Mouse (Mus musculus) kidney, embryonic 14.5 days (tissue): ENCODE data around the gene Nipsnap3b. TPM values are rescaled to one million over a fixed set of nuclear protein-coding genes. Genes with fewer than 3 reads are reported as not detected.
A peak's percentile ranks its signal among the peaks of the same experiment; 100 is the strongest.

Experiments used
- ATAC-seq: fragments of 200-750 bp; cut with Nextera tagmentation; 2 replicates; pipeline ENCODE4 v1.8.0; 2017; ENCODE audit warnings: moderate number of reproducible peaks, mild to moderate bottlenecking, moderate TSS enrichment, moderate library complexity; ENCODE audit not compliant: low FRiP score, low TSS enrichment
- H3K27ac ChIP-seq: fragments of 300-500 bp; sonication (generic); 2 replicates; pipeline ENCODE4 v1.5.1; 2014; ENCODE audit warnings: low read depth, mild to moderate bottlenecking, low read length, moderate library complexity, mixed read lengths
- H3K27me3 ChIP-seq: fragments of 300-500 bp; sonication (generic); 2 replicates; pipeline ENCODE4 v1.6.1; 2014; ENCODE audit warnings: mild to moderate bottlenecking, low read length; ENCODE audit not compliant: control insufficient read depth, insufficient read depth
- H3K36me3 ChIP-seq: fragments of 300-500 bp; sonication (generic); 2 replicates; pipeline ENCODE4 v1.6.1; 2014; ENCODE audit warnings: low read length, mixed read lengths; ENCODE audit not compliant: control insufficient read depth, insufficient read depth
- H3K4me1 ChIP-seq: fragments of 300-500 bp; sonication (generic); 2 replicates; pipeline ENCODE4 v1.6.1; 2014; ENCODE audit warnings: low read length, mixed read lengths; ENCODE audit not compliant: control insufficient read depth, insufficient read depth
- H3K4me2 ChIP-seq: fragments of 300-500 bp; sonication (generic); replicated peaks from 2 replicates; pipeline ENCODE4 v1.6.1; 2014; ENCODE audit warnings: low read depth, mild to moderate bottlenecking, low read length
- H3K4me3 ChIP-seq: fragments of 300-500 bp; sonication (generic); 2 replicates; pipeline ENCODE4 v1.5.1; 2014; ENCODE audit warnings: mild to moderate bottlenecking, low read length
- H3K9ac ChIP-seq: fragments of 300-500 bp; sonication (generic); 2 replicates; pipeline ENCODE4 v1.6.1; 2014; ENCODE audit warnings: low read depth, mild to moderate bottlenecking, low read length, moderate library complexity
- H3K9me3 ChIP-seq: fragments of 300-500 bp; sonication (generic); 2 replicates; pipeline ENCODE4 v1.6.1; 2016; ENCODE audit warnings: low read length; ENCODE audit not compliant: control insufficient read depth
- WGBS: fragments of 180-500 bp; shearing (Covaris S2); extraction: QIAGEN DNeasy Blood & Tissue Kit; methylation state at CpG from one replicate; pipeline ENCODE4 v1.1.7; 2014; 5-methylcytosine and 5-hydroxymethylcytosine counted together
- polyA plus RNA-seq: library from polyadenylated mRNA; unstranded; fragments of >200 nt; fragmentation: Nextera tagmentation; extraction: Ambion mirVana; gene quantifications from 2 replicates; pipeline ENCODE4 v1.2.1, GENCODE M21; 2014

The Nipsnap3b gene
- polyA plus RNA-seq: 73.6 and 80.8 TPM in 2 replicates

GRCm38 (mm10) chr4:53011732-53012361 lies at the start of gene Nipsnap3b:
Gene Nipsnap3b (plus strand): TSS chr4:53011880.
- peaks cover 7% of the 10 kb centered on the region; the same call in 1 of the 2 replicates for H3K36me3 ChIP-seq
- H3K27ac ChIP-seq: peak within 1 kb of the TSS; percentile 69; the same call in 1 of the 2 replicates
- no peaks in the 10 kb centered on the region for H3K27me3 ChIP-seq
- ATAC-seq: peak; percentile 98
- peak within 1 kb of the TSS; percentile 78 for H3K4me3 ChIP-seq
- H3K9me3 ChIP-seq: peaks cover 8% of the 10 kb centered on the region
- peak within 1 kb of the TSS; percentile 56 for H3K4me2 ChIP-seq
- H3K4me1 ChIP-seq: no peaks in the 10 kb centered on the region
- under 1% methylated on average over 60 of the region's 63 CpGs for WGBS
- peak within 1 kb of the TSS; percentile 77 for H3K9ac ChIP-seq

- Histone ChIP-seq H3K9me3 (no peaks in the 10 kb centered on the region), H3K27ac (no peak within 1 kb of the TSS), H3K4me3 (no peak within 1 kb of the TSS), H3K27me3 (no peaks in the 10 kb centered on the region), H3K4me1 (no peaks in the 10 kb centered on the region), H3K9ac (no peak within 1 kb of the TSS), H3K4me2 (no peak within 1 kb of the TSS), H3K36me3 (no peaks in the 10 kb centered on the region)
- ATAC-seq: no peak
Measured at GRCm38 (mm10) chr4:52964247-52964646, 47.4 kb upstream of the Nipsnap3b start, which contains the start of gene Olfr270. Gene Olfr270 (plus strand): TSS chr4:52964547.

DNA sequence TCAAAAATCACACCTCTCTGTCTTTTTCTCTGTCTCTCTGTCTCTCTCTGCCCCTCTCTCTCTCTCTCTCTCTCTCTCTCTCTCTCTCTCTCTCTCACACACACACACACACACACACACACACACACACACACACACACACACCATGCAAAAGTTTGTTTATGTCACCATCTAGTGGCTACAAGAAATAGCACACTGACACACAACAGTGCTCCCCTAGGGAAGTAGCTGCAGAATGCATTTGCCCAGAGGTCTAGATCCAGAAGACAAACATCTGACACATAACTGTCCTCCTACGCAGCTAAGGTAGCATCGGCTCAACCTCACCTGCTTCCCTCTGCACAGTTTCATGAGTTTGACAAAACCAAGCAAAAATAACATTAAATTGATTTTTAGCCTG lies 26.5 kb upstream of the Nipsnap3b start:
- no peak overlapping the region for H3K27ac ChIP-seq
- no peaks in the 10 kb centered on the region for H3K9me3 ChIP-seq
- H3K4me1 ChIP-seq: no peaks in the 10 kb centered on the region
- no peaks in the 10 kb centered on the region for H3K27me3 ChIP-seq
- H3K36me3 ChIP-seq: no peaks in the 10 kb centered on the region
- peak; percentile 71; the same call in 1 of the 2 replicates for ATAC-seq
- no peak overlapping the region for H3K4me2 ChIP-seq
- H3K9ac ChIP-seq: no peak overlapping the region
- no peak overlapping the region for H3K4me3 ChIP-seq
- 65% methylated on average over 2 of the region's 2 CpGs for WGBS

- H3K36me3 ChIP-seq: no peaks in the 10 kb centered on the region
- H3K4me1 ChIP-seq: no peaks in the 10 kb centered on the region
- no peaks in the 10 kb centered on the region for H3K27me3 ChIP-seq
- no peaks in the 10 kb centered on the region; the same call in 1 of the 2 replicates for H3K9me3 ChIP-seq
- no peak overlapping the region for H3K4me3 ChIP-seq
- H3K9ac ChIP-seq: no peak overlapping the region
- ATAC-seq: no peak
- WGBS: 92% methylated on average over 2 of the region's 2 CpGs
- no peak overlapping the region for H3K27ac ChIP-seq
- no peak overlapping the region for H3K4me2 ChIP-seq
Measured at GRCm38 (mm10) chr4:52986266-52986665, 25.4 kb upstream of the Nipsnap3b start.

- peak within 1 kb of the TSS; percentile 41 for H3K4me2 ChIP-seq
- no peak within 1 kb of the TSS for H3K9ac ChIP-seq
- H3K36me3 ChIP-seq: no peaks in the 10 kb centered on the region
- 17% methylated on average over 12 of the region's 12 CpGs for WGBS
- H3K27me3 ChIP-seq: no peaks in the 10 kb centered on the region
- H3K4me3 ChIP-seq: peak within 1 kb of the TSS; percentile 11; the same call in 1 of the 2 replicates
- no peaks in the 10 kb centered on the region for H3K4me1 ChIP-seq
- ATAC-seq: peak; percentile 90
- H3K27ac ChIP-seq: no peak within 1 kb of the TSS
- H3K9me3 ChIP-seq: no peaks in the 10 kb centered on the region; the same call in 1 of the 2 replicates
Measured at GRCm38 (mm10) chr4:52989248-52989647, 22.4 kb upstream of the Nipsnap3b start, which contains the start of gene Nipsnap3a. Gene Nipsnap3a (plus strand): TSS chr4:52989272.

GRCm38 (mm10) chr4:52999449-52999848 lies 12.2 kb upstream of the Nipsnap3b start:
- H3K4me3 ChIP-seq: no peak overlapping the region

DNA sequence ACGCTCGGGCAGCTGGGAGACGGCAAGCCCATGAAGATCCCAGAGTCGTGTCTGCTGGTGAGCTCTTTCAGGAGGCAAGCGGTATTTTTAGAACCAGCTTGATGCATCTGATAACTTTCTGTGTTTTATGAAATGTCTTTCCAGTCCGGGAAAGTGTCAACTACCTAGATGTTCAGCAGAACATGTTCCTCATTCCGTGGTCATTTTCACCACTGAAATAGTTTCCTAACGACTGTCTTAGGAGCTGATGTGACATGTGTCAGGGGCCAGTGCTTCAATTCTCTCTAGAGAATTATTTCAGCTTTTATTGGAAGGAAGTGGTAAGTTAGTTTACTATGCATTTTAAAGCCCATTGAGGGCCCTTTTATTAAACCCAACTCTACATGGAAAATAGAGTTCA lies 11.5 kb upstream of the Nipsnap3b start:
- ATAC-seq: no peak
- 84% methylated on average over 8 of the region's 8 CpGs for WGBS
- H3K4me3 ChIP-seq: no peak overlapping the region
- no peaks in the 10 kb centered on the region for H3K36me3 ChIP-seq
- H3K27me3 ChIP-seq: no peaks in the 10 kb centered on the region
- no peaks in the 10 kb centered on the region for H3K9me3 ChIP-seq
- H3K9ac ChIP-seq: no peak overlapping the region
- H3K4me1 ChIP-seq: no peaks in the 10 kb centered on the region
- H3K4me2 ChIP-seq: no peak overlapping the region
- H3K27ac ChIP-seq: no peak overlapping the region

More at GRCm38 (mm10) chr4:52999449-52999848, 12.2 kb upstream of the Nipsnap3b start:
- no peak overlapping the region for H3K27ac ChIP-seq
- no peaks in the 10 kb centered on the region for H3K36me3 ChIP-seq
- no peaks in the 10 kb centered on the region for H3K27me3 ChIP-seq
- ATAC-seq: no peak
- H3K4me2 ChIP-seq: no peak overlapping the region
- H3K9ac ChIP-seq: no peak overlapping the region
- H3K9me3 ChIP-seq: no peaks in the 10 kb centered on the region
- no peaks in the 10 kb centered on the region for H3K4me1 ChIP-seq
- 96% methylated on average over 6 of the region's 6 CpGs for WGBS

- Histone ChIP-seq H3K4me2 (no peak overlapping the region), H3K27ac (no peak overlapping the region), H3K4me1 (no peaks in the 10 kb centered on the region), H3K9ac (no peak overlapping the region), H3K27me3 (no peaks in the 10 kb centered on the region), H3K36me3 (no peaks in the 10 kb centered on the region), H3K4me3 (no peak overlapping the region), H3K9me3 (no peaks in the 10 kb centered on the region)
- no peak for ATAC-seq
- 71% methylated on average over 4 of the region's 4 CpGs for WGBS
Measured at GRCm38 (mm10) chr4:53009183-53009582, 2.5 kb upstream of the Nipsnap3b start.

- Histone ChIP-seq H3K9me3 (no peaks in the 10 kb centered on the region), H3K27ac (no peak overlapping the region), H3K4me3 (no peak overlapping the region), H3K4me2 (no peak overlapping the region), H3K4me1 (no peaks in the 10 kb centered on the region), H3K9ac (no peak overlapping the region), H3K27me3 (no peaks in the 10 kb centered on the region), H3K36me3 (no peaks in the 10 kb centered on the region)
- no peak for ATAC-seq
- 86% methylated on average over 4 of the region's 4 CpGs for WGBS
Measured at GRCm38 (mm10) chr4:53009871-53010270, 1.8 kb upstream of the Nipsnap3b start.
